Mouse (Mus musculus): ENCODE data around the gene Fam53b. TPM values are rescaled to one million over a fixed set of nuclear protein-coding genes. Genes with fewer than 3 reads are reported as not detected.
A peak's percentile ranks its signal among the peaks of the same experiment; 100 is the strongest.

Gene Fam53b
- polyA plus RNA-seq, 1 experiment from 2014 or later = 25.7 TPM

- Histone ChIP-seq H3K27ac (no peak overlapping the region), H3K27me3 (no peaks in the 10 kb centered on the region), H3K9me3 (no peaks in the 10 kb centered on the region), H3K4me1 (peaks cover 36% of the 10 kb centered on the region), H3K9ac (no peak overlapping the region), H3K4me3 (no peak overlapping the region), H3K36me3 (0 out of 2 replicates have a peak, but pooled peaks cover 10% of the 10 kb centered on the region), H3K4me2 (no peak overlapping the region)
- WGBS = 86% methylated on average over 2 of the region's 2 CpGs
- no peak for ATAC-seq (ENCODE audit: insufficient number of reproducible peaks, insufficient read depth, low FRiP score, low TSS enrichment, low read depth)
These were observed 11.6 kb downstream of the Fam53b start for GRCm38 (mm10) chr7:132802066-132802465.

DNA sequence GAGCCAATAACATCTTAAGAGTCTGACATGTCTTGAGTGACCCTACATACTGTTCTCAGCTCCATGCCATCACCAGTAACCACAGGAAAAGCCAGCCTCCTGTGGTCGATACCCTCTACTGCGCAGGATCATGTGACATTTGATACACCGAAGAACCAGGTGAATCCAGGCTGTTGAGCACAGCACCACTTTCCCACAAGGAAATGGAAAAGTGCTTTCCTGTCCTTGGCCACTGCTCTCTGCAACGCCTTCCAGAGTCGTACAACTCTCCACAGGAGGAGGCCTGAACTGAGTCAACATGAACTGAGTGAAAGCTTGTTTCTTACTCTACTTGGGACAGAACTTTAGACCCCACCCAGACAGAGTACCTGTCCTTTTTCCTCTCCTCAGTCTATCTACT lies 12.2 kb downstream of the Fam53b start:
- ATAC-seq (ENCODE audit: insufficient number of reproducible peaks, insufficient read depth, low FRiP score, low TSS enrichment, low read depth) = no peak
- 0 out of 2 replicates have a peak, but pooled peaks cover 10% of the 10 kb centered on the region for H3K36me3 ChIP-seq
- H3K4me3 ChIP-seq = no peak overlapping the region
- H3K27me3 ChIP-seq = no peaks in the 10 kb centered on the region
- no peak overlapping the region for H3K4me2 ChIP-seq
- H3K4me1 ChIP-seq = peaks cover 31% of the 10 kb centered on the region
- 84% methylated on average over 5 of the region's 5 CpGs for WGBS
- no peak overlapping the region for H3K27ac ChIP-seq
- no peaks in the 10 kb centered on the region for H3K9me3 ChIP-seq
- H3K9ac ChIP-seq = no peak overlapping the region

- Histone ChIP-seq H3K4me1 (peaks cover 24% of the 10 kb centered on the region), H3K9ac (no peak overlapping the region), H3K9me3 (no peaks in the 10 kb centered on the region), H3K4me2 (no peak overlapping the region), H3K27me3 (no peaks in the 10 kb centered on the region), H3K27ac (no peak overlapping the region), H3K4me3 (no peak overlapping the region), H3K36me3 (0 out of 2 replicates have a peak, but pooled peaks cover 10% of the 10 kb centered on the region)
- 90% methylated on average over 10 of the region's 10 CpGs for WGBS
- no peak for ATAC-seq (ENCODE audit: insufficient number of reproducible peaks, insufficient read depth, low FRiP score, low TSS enrichment, low read depth)
These were observed 12.8 kb downstream of the Fam53b start for GRCm38 (mm10) chr7:132800868-132801267.

- Histone ChIP-seq H3K4me1 (peaks cover 22% of the 10 kb centered on the region; the same call in 1 of the 2 replicates), H3K27me3 (no peaks in the 10 kb centered on the region), H3K9me3 (no peaks in the 10 kb centered on the region), H3K9ac (0 out of 2 replicates have a peak overlapping the region, but pooled peaks have one; percentile 6), H3K36me3 (0 out of 2 replicates have a peak, but pooled peaks cover 10% of the 10 kb centered on the region), H3K27ac (no peak overlapping the region), H3K4me3 (no peak overlapping the region), H3K4me2 (no peak overlapping the region)
- no peak for ATAC-seq (ENCODE audit: insufficient number of reproducible peaks, insufficient read depth, low FRiP score, low TSS enrichment, low read depth)
- 85% methylated on average over 5 of the region's 5 CpGs for WGBS
These were observed 14.3 kb downstream of the Fam53b start for GRCm38 (mm10) chr7:132799119-132800016.

GRCm38 (mm10) chr7:132795141-132795540 lies 18.5 kb downstream of the Fam53b start:
- peaks cover 33% of the 10 kb centered on the region for H3K4me1 ChIP-seq
- no peak overlapping the region for H3K4me2 ChIP-seq
- H3K27ac ChIP-seq = no peak overlapping the region
- no peaks in the 10 kb centered on the region for H3K9me3 ChIP-seq
- ATAC-seq (ENCODE audit: insufficient number of reproducible peaks, insufficient read depth, low FRiP score, low TSS enrichment, low read depth) = no peak
- no peaks in the 10 kb centered on the region for H3K27me3 ChIP-seq
- 86% methylated on average over 5 of the region's 5 CpGs for WGBS
- H3K36me3 ChIP-seq = 0 out of 2 replicates have a peak, but pooled peaks cover 3% of the 10 kb centered on the region
- no peak overlapping the region for H3K4me3 ChIP-seq
- H3K9ac ChIP-seq = no peak overlapping the region

DNA sequence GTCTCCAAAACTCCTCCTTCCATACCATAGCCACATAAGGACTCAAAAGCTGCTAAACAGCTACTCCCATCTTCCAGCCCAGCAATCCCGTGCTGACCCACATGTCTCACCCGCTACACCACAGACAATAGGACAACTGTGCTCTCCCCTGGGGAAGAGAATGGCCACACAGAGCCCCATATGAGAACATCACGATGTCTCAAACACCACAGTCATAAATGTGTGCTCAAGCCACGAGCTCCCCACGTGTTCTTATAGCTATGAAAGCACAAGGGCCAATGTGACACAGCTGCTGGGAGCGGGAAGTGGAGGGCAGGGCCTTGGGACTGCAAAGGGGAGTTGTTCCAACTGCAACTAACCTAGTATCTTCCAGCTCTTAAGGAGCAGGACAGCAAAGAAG lies 20.2 kb downstream of the Fam53b start:
- H3K4me2 ChIP-seq = no peak overlapping the region
- ATAC-seq (ENCODE audit: insufficient number of reproducible peaks, insufficient read depth, low FRiP score, low TSS enrichment, low read depth) = no peak
- H3K4me3 ChIP-seq = no peak overlapping the region
- no peak overlapping the region; the same call in 1 of the 2 replicates for H3K27ac ChIP-seq
- H3K27me3 ChIP-seq = no peaks in the 10 kb centered on the region
- 0 out of 2 replicates have a peak, but pooled peaks cover 3% of the 10 kb centered on the region for H3K36me3 ChIP-seq
- H3K9me3 ChIP-seq = no peaks in the 10 kb centered on the region
- H3K9ac ChIP-seq = no peak overlapping the region
- H3K4me1 ChIP-seq = peaks cover 29% of the 10 kb centered on the region
- WGBS = 63% methylated on average over 6 of the region's 6 CpGs

DNA sequence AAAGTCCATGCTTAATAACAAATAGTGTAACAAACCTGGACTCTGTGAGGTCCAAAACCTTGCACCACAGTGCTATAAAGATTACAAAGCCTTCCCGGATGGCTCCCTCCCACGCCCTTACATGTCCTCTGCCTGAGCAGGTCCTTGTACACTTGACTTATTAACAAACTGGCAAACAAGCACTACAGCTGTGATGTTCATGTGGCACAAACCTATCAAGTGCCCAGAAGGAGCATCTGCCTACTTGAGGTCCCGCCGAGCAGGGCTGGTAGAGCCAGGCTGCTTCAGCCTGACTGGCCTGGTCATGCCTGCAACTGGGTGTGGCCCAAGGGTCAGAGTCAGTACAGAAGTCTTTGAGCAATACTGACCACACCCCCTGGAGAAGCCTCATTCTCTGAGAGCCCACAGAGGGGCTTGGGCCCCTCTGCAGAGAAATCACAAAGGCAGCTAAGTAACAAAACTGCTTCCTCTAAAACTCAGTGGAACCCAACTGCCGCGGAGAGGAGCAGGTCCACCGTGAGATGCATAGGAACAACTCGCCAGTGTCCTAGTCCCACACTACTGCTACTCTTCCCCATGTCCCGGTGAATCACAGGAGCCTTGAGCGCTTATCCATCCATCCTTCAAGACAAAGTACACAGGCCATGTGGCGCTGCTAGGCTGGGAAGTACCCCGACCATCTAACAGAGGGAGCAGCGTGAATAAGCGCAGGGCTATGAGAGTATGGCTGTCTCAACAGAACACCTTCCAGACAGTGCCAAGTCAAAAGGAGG lies 23.1 kb downstream of the Fam53b start:
- Histone ChIP-seq H3K9ac (no peak overlapping the region), H3K4me3 (no peak overlapping the region), H3K27ac (no peak overlapping the region), H3K4me2 (no peak overlapping the region), H3K27me3 (no peaks in the 10 kb centered on the region), H3K9me3 (no peaks in the 10 kb centered on the region), H3K4me1 (peaks cover 37% of the 10 kb centered on the region), H3K36me3 (no peaks in the 10 kb centered on the region)
- no peak for ATAC-seq (ENCODE audit: insufficient number of reproducible peaks, insufficient read depth, low FRiP score, low TSS enrichment, low read depth)
- 85% methylated on average over 14 of the region's 14 CpGs for WGBS

GRCm38 (mm10) chr7:132788826-132789225 lies 24.9 kb downstream of the Fam53b start:
- no peak for ATAC-seq (ENCODE audit: insufficient number of reproducible peaks, insufficient read depth, low FRiP score, low TSS enrichment, low read depth)
- no peak overlapping the region for H3K4me3 ChIP-seq

GRCm38 (mm10) chr7:132787496-132788190 lies 26.0 kb downstream of the Fam53b start:
- WGBS = 93% methylated on average over 4 of the region's 4 CpGs
- no peak overlapping the region for H3K4me2 ChIP-seq
- no peaks in the 10 kb centered on the region for H3K36me3 ChIP-seq
- H3K9me3 ChIP-seq = no peaks in the 10 kb centered on the region
- H3K4me1 ChIP-seq = peaks cover 25% of the 10 kb centered on the region
- H3K27me3 ChIP-seq = no peaks in the 10 kb centered on the region
- no peak for ATAC-seq (ENCODE audit: insufficient number of reproducible peaks, insufficient read depth, low FRiP score, low TSS enrichment, low read depth)
- no peak overlapping the region for H3K4me3 ChIP-seq
- H3K27ac ChIP-seq = no peak overlapping the region
- no peak overlapping the region for H3K9ac ChIP-seq

More at GRCm38 (mm10) chr7:132788826-132789225, 24.9 kb downstream of the Fam53b start:
- no peaks in the 10 kb centered on the region for H3K27me3 ChIP-seq
- no peak overlapping the region for H3K27ac ChIP-seq
- no peak overlapping the region for H3K9ac ChIP-seq
- peaks cover 31% of the 10 kb centered on the region for H3K4me1 ChIP-seq
- 94% methylated on average over 13 of the region's 13 CpGs for WGBS
- H3K4me2 ChIP-seq = no peak overlapping the region
- no peaks in the 10 kb centered on the region for H3K36me3 ChIP-seq
- no peaks in the 10 kb centered on the region for H3K9me3 ChIP-seq

GRCm38 (mm10) chr7:132787022-132787421 lies 26.7 kb downstream of the Fam53b start:
- no peaks in the 10 kb centered on the region for H3K36me3 ChIP-seq
- H3K4me1 ChIP-seq = peaks cover 27% of the 10 kb centered on the region
- H3K27me3 ChIP-seq = no peaks in the 10 kb centered on the region
- no peak for ATAC-seq (ENCODE audit: insufficient number of reproducible peaks, insufficient read depth, low FRiP score, low TSS enrichment, low read depth)
- H3K9me3 ChIP-seq = no peaks in the 10 kb centered on the region
- WGBS = 89% methylated on average over 4 of the region's 4 CpGs
- no peak overlapping the region for H3K4me2 ChIP-seq
- no peak overlapping the region for H3K4me3 ChIP-seq
- no peak overlapping the region for H3K27ac ChIP-seq
- H3K9ac ChIP-seq = no peak overlapping the region

DNA sequence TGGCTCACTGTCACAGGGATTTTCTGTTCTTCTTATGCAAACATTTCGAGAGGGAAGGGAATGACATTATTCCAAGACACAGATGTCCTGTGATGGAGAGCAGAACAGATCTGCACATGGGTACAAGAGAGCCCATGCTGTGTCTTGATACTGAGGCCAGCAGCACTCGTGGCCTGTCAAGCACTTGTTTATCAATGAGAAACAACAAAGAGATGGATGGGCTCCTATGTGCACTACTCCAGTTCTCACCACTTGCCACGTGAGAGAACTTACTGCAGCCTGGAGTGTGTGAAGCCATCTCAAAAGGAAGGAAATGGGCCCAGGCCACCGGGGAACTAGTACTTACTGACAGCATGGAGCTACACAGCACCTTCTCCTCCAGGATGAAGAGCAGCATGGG lies 27.2 kb downstream of the Fam53b start:
- no peak for ATAC-seq (ENCODE audit: insufficient number of reproducible peaks, insufficient read depth, low FRiP score, low TSS enrichment, low read depth)
- Histone ChIP-seq H3K9ac (no peak overlapping the region), H3K4me1 (peaks cover 27% of the 10 kb centered on the region), H3K36me3 (no peaks in the 10 kb centered on the region), H3K9me3 (no peaks in the 10 kb centered on the region), H3K27ac (no peak overlapping the region), H3K4me2 (no peak overlapping the region), H3K4me3 (no peak overlapping the region), H3K27me3 (no peaks in the 10 kb centered on the region)
- 57% methylated on average over 4 of the region's 4 CpGs for WGBS

All from embryonic facial prominence, embryonic 13.5 days (tissue).